Mouse (Mus musculus) urinary bladder, postnatal 25 days (tissue): ENCODE measurements at regions not wholly inside any gene's neighbourhood (a gene's known extent, or its start where the extent isn't known, plus 50 kb on each side); places are given as distances from the start of the nearest gene placed in this dataset.

ENCODE experiments used
- DNase-seq: peaks from one replicate; pipeline ENCODE4 v3.0.0; 2022; ENCODE audit warnings: low spot score

DNA sequence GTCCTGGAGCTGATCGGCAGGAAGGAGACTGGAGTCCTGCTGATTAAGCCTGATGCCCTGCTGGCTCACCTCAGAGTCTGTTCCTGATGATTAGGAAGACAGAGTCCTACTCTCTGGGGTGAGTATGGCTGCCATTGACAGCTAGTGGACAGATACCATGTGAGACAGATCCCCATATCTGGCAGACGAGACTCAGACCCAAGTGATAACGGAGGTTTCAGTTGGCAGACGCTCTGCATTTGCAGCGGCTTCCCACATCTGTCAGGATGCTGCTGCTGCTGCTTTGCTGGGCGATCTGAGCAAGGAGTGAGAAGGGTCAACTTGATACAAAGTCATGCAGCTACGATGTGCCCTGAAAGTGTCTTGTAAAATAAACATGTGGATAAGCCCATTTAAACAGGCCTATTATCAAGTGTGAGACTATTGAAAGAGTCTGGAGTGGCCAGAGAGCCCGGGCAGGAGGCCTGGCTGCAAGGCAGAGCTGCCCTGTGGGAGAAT, 98.1 kb upstream of the Cops8 start:
- DNase-seq: no peak

DNA sequence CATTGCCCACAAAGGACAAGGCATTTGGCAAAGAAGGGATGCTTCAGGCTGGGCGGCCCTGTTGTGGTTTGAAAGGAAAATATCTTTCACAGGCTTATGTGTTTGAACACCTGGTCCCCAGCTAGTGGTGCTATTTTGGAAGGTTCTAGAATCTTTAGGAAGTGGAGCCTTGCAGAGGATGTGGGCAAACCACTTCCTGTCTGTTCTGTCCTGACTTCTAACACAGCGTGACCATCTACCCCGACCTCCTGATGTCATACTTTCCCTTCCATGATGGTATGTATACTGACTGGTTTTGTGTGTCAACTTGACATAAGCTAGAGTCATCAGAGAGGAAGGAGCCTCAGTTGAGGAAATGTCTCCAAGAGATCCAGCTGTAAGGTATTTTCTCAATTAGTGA, 97.2 kb upstream of the Cops8 start:
- no peak for DNase-seq

- no peak for DNase-seq
Measured at GRCm38 (mm10) chr1:90506582-90506981, 96.2 kb upstream of the Cops8 start.

DNA sequence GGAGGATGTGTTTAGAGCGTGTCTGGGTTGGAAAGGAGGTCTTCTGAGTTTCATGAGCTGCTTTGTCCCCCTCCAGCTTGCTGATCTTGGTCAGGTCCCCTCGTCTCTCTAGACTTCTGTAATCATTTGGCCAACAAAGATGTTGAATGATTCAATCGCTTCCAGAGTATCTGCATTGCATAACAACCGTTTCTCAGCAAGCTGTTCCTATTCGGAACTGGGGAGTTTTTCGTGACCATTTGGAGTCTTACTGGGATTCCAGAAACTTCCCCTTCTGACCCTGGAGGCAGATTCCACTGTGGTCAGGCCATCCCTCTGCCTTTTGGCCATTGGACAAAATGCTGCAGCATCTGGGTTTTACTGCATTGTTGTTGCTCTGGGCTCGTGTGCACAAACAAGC, 93.4 kb upstream of the Cops8 start:
- DNase-seq: no peak

GRCm38 (mm10) chr1:90513442-90514070, 89.2 kb upstream of the Cops8 start:
- DNase-seq: no peak

GRCm38 (mm10) chr1:90514176-90514575, 88.6 kb upstream of the Cops8 start:
- DNase-seq: no peak

- no peak for DNase-seq
Measured at GRCm38 (mm10) chr1:90518584-90519265, 84.1 kb upstream of the Cops8 start.

DNA sequence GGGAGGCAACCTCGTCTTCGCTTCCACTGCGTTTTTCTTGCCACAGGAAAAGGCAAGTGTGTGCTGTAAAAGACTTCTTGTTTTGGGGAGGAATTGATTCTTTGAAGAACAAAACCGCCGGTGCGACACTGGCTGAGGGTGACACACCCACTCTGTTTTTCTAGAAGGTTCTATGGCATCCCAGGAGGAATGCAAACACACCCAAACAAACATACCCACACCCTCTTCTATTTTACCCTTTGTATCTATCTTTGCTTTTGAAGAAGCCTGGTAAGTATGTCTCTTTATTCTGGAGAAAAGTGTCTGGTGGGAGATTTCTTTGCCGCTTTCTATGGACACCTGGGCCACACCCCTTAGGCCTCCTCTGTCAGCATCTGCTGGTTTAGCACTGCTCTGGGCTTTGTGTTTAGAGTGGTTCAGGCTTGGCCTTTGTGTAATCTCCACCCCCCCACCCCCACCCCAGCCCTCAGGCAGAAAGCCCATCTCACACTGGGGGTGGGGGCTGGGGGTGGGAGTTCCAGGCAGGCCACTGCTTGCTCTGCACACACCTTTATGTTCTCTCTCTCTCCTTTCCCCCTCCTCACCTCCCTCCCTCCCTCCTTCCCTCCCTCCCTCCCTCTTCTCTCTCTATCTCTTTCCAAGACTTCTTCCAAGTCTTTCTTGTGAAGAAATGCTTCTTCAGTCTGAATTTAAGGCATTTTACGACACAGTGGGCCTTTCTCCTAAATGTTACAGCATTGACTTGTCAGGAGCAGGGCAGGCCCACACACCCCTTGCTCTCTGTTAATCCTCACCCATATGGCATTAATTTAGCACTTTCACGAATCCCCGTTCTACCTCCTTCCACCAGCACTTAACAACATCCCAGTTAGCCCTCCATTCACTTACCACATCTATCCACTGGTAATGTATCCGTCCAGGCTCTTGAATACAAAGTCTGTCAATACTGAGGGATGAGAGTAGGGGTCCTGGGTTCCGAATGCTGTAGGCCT, 83.2 kb upstream of the Cops8 start:
- DNase-seq: no peak

- DNase-seq: no peak
Measured at GRCm38 (mm10) chr1:90522294-90522693, 80.5 kb upstream of the Cops8 start.

DNA sequence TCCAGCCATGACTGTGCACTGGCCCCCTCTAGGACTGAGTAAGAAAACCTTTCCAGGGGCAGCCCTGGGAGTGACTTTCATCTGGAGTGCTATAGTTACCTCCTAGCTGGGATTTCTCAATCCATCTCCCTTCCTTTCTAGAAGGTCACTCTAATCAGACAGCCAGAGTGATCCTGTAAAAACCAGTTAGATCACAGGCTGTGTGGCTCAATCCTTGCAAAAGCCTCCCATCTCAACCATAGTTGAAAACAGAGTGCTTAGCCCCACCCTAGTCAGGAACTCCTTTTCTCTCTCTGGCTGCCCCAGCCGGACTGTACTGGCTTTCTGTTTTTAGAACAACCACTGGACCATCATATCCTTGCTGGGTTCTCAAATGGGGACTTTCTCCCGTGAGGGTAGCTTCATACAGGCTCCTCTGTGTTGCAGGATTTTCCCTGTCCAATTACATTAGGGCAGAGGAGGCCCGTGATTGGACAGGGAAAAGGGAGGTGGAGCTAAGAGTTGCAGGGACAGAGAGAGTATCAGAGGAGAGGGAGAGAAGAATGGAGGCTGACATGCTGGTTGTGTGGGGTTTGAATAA, 78.0 kb upstream of the Cops8 start:
- DNase-seq: no peak

DNA sequence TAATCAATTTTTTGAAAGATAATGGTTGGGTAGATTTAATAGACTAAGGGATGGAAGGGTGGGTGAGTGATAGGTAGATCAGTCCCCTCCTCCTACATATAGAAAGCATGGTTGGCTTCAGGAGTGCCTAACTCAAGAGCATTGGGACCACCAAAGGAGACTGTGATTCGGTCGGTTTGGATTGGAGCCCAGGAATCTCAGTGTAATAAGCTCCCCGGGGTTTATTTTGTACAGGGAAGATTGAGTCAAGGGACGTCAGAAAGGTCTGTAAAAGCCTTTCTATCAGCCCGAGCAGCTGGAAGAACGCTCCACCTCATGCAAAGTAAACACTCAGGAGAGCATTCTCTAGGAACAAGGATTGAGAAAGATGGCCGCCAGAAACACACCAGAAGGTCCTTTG, 76.5 kb upstream of the Cops8 start:
- DNase-seq: no peak

DNA sequence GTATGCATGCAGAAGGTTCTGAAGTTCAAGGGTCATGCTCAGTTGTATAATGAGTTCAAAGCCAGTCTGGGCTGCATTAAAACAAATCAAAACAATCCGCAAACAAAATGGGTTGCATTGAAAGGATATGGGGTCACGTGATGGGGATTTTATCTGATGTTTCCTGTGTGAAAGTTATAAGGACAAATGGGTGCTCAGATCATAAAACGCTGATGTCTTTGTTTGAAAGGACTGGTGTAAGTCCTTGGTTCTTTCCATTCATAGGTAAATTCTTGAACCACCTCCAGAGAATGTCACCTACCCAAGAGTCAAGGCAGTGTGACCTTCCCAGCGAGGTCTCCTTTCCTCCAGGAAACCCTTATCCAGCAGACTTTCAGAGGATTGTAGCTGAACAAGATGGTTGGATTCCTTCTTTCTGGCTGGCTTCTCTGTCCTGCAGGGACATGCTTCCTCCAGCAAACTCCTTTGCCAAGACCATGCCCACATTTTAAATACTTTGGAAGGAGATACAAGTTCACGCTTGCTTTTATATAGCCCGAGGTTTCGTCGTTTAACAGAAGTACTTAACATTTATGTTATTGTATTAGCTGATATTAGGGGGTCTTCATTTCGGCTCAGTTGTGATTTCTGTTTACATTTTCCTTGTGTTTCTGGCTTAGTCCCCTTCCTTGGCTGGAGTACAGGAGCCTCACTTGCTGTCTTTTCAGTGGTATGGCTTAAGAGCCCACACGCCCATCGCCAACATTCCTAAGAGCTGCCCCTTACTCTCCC, 74.6 kb upstream of the Cops8 start:
- DNase-seq: no peak

DNA sequence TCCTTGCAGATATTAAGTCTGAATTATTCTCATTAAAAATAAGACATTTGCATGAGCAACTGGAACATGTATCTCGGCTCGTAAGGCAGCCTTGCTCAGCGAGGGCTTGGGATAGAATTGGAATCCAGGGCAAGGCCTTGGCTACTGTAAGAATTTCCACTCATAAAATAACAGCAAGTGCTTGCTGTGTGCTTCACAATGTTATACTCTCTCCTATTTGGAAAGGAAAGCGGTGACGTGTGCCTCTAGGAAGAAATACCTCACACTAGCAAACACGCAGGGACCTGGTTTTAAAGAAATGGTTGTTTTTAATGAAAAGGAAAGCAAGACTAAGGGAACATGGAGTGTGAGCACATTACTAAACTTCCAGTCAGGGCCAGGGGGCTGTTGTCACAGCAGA, 69.3 kb upstream of the Cops8 start:
- DNase-seq: no peak

- DNase-seq: no peak
Measured at GRCm38 (mm10) chr1:90536105-90536504, 66.7 kb upstream of the Cops8 start.

- no peak for DNase-seq
Measured at GRCm38 (mm10) chr1:90543801-90544795, 58.7 kb upstream of the Cops8 start.

DNA sequence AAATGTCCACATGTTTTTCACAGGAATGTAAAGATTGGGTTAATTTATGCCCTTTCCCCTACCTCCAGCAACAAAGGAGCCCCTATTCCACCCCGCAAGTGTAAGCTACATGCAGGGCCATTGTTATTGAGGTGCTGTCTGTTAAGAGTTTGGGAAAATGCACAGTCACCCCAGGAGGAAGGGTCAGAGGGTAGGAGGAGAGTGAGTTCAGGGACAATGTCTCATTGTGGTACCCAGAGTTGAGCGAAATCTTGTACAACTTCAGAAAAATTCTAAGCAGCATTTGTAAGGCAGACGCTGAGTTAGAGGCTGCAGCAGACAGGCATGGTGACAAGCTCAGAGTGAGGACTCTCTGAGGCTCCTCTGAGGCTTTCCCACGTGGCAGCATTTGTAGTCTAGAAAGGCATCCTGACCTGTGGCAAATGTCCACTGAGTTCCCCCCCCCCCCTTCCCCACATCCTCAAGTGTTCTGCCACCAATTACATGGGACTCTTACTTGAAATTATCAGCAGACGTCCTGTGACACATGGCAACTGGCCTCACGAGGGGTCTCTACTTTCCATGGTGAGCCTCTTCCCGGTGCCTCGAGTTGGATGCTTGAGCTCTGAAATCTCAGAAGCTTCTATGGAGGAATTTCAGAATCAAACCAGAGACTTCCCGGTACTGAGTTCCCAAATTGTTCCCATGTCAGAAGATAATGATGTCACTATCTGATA, 57.8 kb upstream of the Cops8 start:
- DNase-seq: no peak

- no peak for DNase-seq
Measured at GRCm38 (mm10) chr1:90552644-90553043, 50.1 kb upstream of the Cops8 start.
